Mouse (Mus musculus) heart, adult 2 months (tissue): ENCODE data around the gene Cmss1. TPM values are rescaled to one million over a fixed set of nuclear protein-coding genes. Genes with fewer than 3 reads are reported as not detected.
A peak's percentile ranks its signal among the peaks of the same experiment; 100 is the strongest.
"Not testable (repeated sequence)": the region's sequence is repeated elsewhere in the genome, so short reads cannot be mapped to it uniquely, and the experiment has no call there.

Experiments used
- DNase-seq, 2 experiments: peaks; one replicate each; pipeline ENCODE4 v3.0.0; 2021
- H3K27ac ChIP-seq: fragments of 200-600 bp; 2 replicates; pipeline ENCODE4 v1.8.1; 2022
- H3K27me3 ChIP-seq: fragments of 200-500 bp; 2 replicates; pipeline ENCODE4 v1.6.1; 2012; ENCODE audit warnings: mild to moderate bottlenecking, low read length, inconsistent platforms, mixed read lengths; ENCODE audit not compliant: control insufficient read depth, insufficient read depth
- H3K36me3 ChIP-seq: fragments of 200-500 bp; 2 replicates; pipeline ENCODE4 v1.6.1; 2012; ENCODE audit warnings: low read length, inconsistent platforms; ENCODE audit not compliant: control insufficient read depth, insufficient read depth
- H3K4me1 ChIP-seq: fragments of 200-500 bp; 2 replicates; pipeline ENCODE4 v1.6.1; 2011; ENCODE audit warnings: low read length; ENCODE audit not compliant: control insufficient read depth, insufficient read depth
- H3K4me3 ChIP-seq: fragments of 200-600 bp; 2 replicates; pipeline ENCODE4 v1.8.1; 2022
- H3K79me2 ChIP-seq: fragments of 200-500 bp; replicated peaks from 2 replicates; pipeline ENCODE4 v1.6.1; 2012; ENCODE audit warnings: mild to moderate bottlenecking, inconsistent platforms, low read length, moderate library complexity, mixed read lengths; ENCODE audit not compliant: control insufficient read depth, insufficient read depth
- H3K9ac ChIP-seq: fragments of 200-500 bp; 2 replicates; pipeline ENCODE4 v1.6.1; 2012; ENCODE audit warnings: low read depth, mild to moderate bottlenecking, control low read depth, inconsistent platforms, low read length, mixed read lengths
- CTCF ChIP-seq: fragments of 200-600 bp; IDR thresholded peaks from 2 replicates; pipeline ENCODE4 v1.8.1; 2022; ENCODE audit warnings: antibody characterized with exemption, mild to moderate bottlenecking, moderate library complexity
- EP300 ChIP-seq: fragments of 200-500 bp; IDR thresholded peaks from 2 replicates; pipeline ENCODE4 v1.6.1; 2011; ENCODE audit warnings: low read depth, low read length, control low read depth; ENCODE audit not compliant: insufficient read depth
- POLR2A ChIP-seq: fragments of 200-500 bp; IDR thresholded peaks from 2 replicates; pipeline ENCODE4 v1.6.1; 2011; ENCODE audit warnings: mild to moderate bottlenecking, low read depth, low read length, control low read depth; ENCODE audit not compliant: insufficient read depth
- WGBS: fragments of 180-500 bp; shearing (Covaris S2); methylation state at CpG from one replicate; pipeline ENCODE4 v1.1.7; 2018; 5-methylcytosine and 5-hydroxymethylcytosine counted together
- intact Hi-C: fragments of 180-260 bp; cut with DNase I; formaldehyde crosslinking; loops from one replicate; pipeline ENCODE4 v1.15.1; 2025
- polyA plus RNA-seq: library from polyadenylated mRNA; depleted of rRNA; stranded (reverse); fragments of >200 nt; gene quantifications from 2 replicates; pipeline ENCODE4 v1.2.3, GENCODE M21; 2012
- total RNA-seq, 2 experiments: library from RNA; stranded (reverse); gene quantifications; 2 replicates each; pipeline ENCODE4 v1.2.3; 2021

Gene Cmss1
- total and polyA plus RNA-seq, 3 experiments = 17.6 to 74.3 (median 66.9) TPM

DNA sequence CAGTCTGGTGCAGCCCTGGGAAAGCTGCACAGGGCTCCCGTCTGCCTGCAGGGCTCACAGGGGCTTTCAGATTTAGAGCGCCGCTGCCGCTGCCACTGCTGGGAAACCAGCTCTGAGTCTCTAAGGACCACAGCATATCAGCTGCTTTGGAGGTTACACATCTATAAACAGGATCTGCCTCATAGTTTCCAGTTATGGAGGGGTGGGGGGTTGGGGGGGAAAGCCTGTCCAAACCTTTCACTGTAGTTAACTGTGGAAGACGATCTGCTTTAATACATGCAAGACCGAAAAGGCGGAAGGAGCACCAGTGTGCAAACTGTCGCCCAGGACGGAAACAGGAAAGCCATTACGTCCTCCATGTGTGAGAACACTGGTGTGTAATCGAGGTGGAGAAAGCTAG lies 213.5 kb downstream of the Cmss1 start:
- H3K9ac ChIP-seq = no peak overlapping the region
- no peaks in the 10 kb centered on the region for H3K27me3 ChIP-seq
- H3K27ac ChIP-seq = peak overlapping the region; percentile 78
- peak; percentile 68 to 69 for DNase-seq
- WGBS = 21% methylated on average over 11 of the region's 11 CpGs
- peak overlapping the region; percentile 26 for H3K4me3 ChIP-seq
- peak; percentile 8; the same call in 1 of the 2 replicates for TF ChIP-seq CTCF
- peak; percentile 58; the same call in 1 of the 2 replicates for TF ChIP-seq EP300
- peak; percentile 43; the same call in 1 of the 2 replicates for TF ChIP-seq POLR2A
- H3K4me1 ChIP-seq = peaks cover 2% of the 10 kb centered on the region
- intact Hi-C loops = loop anchor here (2.0 kb wide), 1 partner anchor 66 kb away; no protein-coding TSS in a partner anchor
- H3K36me3 ChIP-seq = no peaks in the 10 kb centered on the region
- H3K79me2 ChIP-seq = no peaks in the 10 kb centered on the region

DNA sequence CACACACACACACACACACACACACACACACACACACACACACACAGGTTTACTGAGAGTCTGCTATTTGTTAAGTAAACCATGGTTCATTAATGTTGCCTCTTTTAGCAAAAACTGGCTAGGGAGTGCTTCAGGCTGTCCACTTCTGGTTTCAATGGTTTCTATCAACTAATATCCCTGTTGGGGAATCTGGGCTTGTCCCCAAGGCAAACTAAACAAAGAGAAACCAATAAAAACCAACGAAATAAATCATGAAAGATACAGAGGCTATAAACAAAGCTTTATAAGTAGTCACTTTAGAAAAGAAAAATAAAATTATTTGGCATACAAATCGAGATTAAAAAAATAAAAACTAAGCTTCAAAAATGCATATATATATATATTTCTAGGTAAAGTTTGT lies 214.2 kb downstream of the Cmss1 start:
- no peaks in the 10 kb centered on the region for H3K27me3 ChIP-seq
- intact Hi-C loops = loop anchor here (2.0 kb wide), 1 partner anchor 66 kb away; no protein-coding TSS in a partner anchor
- DNase-seq = no peak
- no peak overlapping the region for H3K9ac ChIP-seq
- no peaks in the 10 kb centered on the region for H3K36me3 ChIP-seq
- H3K27ac ChIP-seq = peak overlapping the region; percentile 78
- H3K4me1 ChIP-seq = peaks cover 2% of the 10 kb centered on the region
- H3K79me2 ChIP-seq = no peaks in the 10 kb centered on the region
- no peak overlapping the region for H3K4me3 ChIP-seq
- no peak for TF ChIP-seq POLR2A
- TF ChIP-seq EP300 = no peak
- TF ChIP-seq CTCF = no peak
- 55% methylated on average over 2 of the region's 2 CpGs for WGBS

DNA sequence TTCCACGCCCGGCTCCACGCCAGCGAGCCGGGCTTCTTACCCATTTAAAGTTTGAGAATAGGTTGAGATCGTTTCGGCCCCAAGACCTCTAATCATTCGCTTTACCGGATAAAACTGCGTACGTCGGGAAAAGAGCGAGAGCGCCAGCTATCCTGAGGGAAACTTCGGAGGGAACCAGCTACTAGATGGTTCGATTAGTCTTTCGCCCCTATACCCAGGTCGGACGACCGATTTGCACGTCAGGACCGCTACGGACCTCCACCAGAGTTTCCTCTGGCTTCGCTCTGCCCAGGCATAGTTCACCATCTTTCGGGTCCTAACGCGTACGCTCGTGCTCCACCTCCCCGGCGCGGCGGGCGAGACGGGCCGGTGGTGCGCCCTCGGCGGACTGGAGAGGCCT lies 215.5 kb downstream of the Cmss1 start:
- H3K4me1 ChIP-seq, H3K27ac ChIP-seq, H3K27me3 ChIP-seq, DNase-seq, H3K36me3 ChIP-seq, H3K4me3 ChIP-seq, H3K9ac ChIP-seq, intact Hi-C loops, H3K79me2 ChIP-seq: not testable (repeated sequence)
- 31% methylated on average over 28 of the region's 39 CpGs for WGBS

DNA sequence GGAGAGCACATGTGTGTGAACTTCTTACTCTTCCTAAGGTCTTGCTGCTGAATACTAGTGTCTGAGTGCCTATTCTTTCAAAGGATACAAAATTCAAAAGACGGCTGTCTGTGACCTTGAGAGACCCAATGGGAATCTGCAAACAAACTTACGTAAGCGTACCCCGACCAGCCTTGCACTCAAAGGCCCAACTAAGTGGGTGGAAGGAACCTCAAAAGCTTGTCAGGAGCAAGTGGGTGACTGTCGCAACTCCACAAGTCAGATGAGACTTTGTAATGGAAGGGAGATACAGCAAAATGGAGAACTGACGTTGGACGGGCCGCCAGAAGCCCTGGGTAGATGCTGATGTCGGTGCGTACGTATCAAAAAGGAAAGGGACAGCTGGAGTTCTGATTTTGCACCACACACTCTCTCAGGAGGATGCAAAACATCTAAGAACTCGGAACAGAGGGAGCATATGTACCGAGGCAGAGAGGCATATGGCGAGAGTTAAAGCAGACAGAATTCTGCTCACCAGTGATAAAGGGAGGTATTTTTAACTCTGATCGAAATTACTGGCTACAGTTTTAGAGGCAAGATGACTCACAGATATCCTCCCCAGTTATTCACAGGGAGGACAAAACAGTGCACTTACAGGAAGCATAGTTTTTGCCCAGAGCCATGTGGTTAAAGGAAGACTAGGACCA lies 217.0 kb downstream of the Cmss1 start:
- Histone ChIP-seq H3K27ac (no peak overlapping the region), H3K4me3 (no peak overlapping the region), H3K36me3 (no peaks in the 10 kb centered on the region), H3K79me2 (no peaks in the 10 kb centered on the region), H3K4me1 (peaks cover 2% of the 10 kb centered on the region), H3K27me3 (no peaks in the 10 kb centered on the region), H3K9ac (no peak overlapping the region)
- TF ChIP-seq EP300 (no peak), CTCF (no peak), POLR2A (no peak)
- WGBS = 65% methylated on average over 15 of the region's 15 CpGs
- no peak for DNase-seq
- intact Hi-C loops = no loop called here

DNA sequence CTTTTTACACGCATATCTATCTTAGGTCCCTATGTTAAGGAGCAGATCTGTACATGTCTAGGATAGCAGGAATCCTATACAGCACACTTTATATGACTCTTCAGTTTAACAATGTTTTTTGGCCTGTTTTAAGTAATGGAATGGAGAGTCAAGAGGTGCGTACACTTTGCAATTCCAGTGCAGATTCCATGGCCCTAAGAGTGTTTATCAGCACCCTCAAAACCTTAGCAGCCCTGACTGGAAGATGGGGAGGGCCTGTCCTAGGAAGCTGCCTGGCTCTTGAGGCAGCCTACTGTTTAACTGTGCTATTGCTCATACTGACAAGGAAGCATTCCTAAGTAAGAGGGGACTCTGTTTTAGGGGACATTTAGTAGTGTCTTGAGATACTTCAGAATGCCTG lies 222.4 kb downstream of the Cmss1 start:
- TF ChIP-seq EP300 (no peak), POLR2A (no peak), CTCF (no peak)
- Histone ChIP-seq H3K4me1 (peaks cover 3% of the 10 kb centered on the region), H3K27ac (no peak overlapping the region), H3K9ac (no peak overlapping the region), H3K36me3 (no peaks in the 10 kb centered on the region; the same call in 1 of the 2 replicates), H3K27me3 (no peaks in the 10 kb centered on the region), H3K4me3 (no peak overlapping the region), H3K79me2 (no peaks in the 10 kb centered on the region)
- DNase-seq = no peak
- intact Hi-C loops = no loop called here
- 89% methylated on average over 2 of the region's 2 CpGs for WGBS

DNA sequence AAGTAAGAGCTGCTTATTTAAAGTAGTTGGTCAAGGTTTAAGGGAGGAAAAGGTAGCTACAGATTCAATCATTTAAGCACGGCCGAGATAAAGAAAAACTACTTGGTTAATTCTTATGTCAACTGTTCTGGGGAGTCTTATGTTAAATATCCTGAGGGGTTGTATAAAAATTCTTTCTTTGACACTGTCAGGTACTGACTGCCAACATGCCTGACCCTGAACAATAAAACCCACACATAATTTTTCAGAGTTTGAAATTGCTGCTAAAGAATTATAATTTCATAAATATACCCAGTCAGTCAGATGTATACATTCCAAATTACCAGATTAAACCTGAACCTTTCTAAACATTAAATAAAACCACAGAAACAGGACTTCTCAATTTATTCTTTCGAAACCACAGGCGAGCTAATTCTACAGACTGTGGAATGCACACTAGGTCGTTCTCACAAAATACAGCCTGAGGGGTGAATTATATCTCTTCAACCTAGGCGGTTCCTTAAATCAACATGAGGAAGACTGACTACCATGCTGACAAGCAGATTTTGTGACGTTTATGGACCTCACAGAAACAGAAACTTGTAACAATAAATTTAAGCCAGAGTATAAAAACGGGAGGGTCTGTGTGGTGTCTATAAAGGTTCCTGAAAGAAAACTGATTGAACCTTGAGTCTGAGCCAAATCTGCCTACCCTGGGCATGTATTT lies 223.2 kb downstream of the Cmss1 start:
- Histone ChIP-seq H3K27ac (no peak overlapping the region), H3K27me3 (no peaks in the 10 kb centered on the region), H3K36me3 (no peaks in the 10 kb centered on the region; the same call in 1 of the 2 replicates), H3K4me3 (no peak overlapping the region), H3K9ac (no peak overlapping the region), H3K79me2 (no peaks in the 10 kb centered on the region), H3K4me1 (peaks cover 3% of the 10 kb centered on the region)
- intact Hi-C loops = loop anchor here (2.0 kb wide), 1 partner anchor 15 kb away; no protein-coding TSS in a partner anchor
- DNase-seq = no peak
- no peak for TF ChIP-seq EP300
- TF ChIP-seq CTCF = no peak
- TF ChIP-seq POLR2A = no peak
- 78% methylated on average over 8 of the region's 8 CpGs for WGBS
